Mouse (Mus musculus): ENCODE measurements at regions not wholly inside any gene's neighbourhood (a gene's known extent, or its start where the extent isn't known, plus 50 kb on each side); places are given as distances from the start of the nearest gene placed in this dataset.

DNA sequence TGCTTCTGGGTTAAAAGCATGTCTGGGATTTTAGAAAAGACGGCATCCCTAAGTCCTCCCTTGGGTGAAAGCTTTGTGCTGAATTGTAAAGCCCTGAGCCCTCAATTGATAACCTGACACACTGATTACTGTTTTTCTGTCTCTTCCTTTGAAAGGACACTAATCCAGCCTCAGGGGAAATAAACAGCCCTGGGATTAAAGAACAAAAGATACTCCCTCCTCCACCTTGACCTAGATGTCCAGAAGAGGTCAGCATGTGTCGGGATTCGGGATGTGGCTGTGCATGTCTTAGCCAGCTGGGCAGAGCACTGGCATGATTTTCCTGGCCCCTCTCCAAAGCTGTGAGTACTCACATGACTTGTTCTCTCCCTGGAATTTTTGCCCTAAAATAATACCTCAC is 208.6 kb downstream of the Brinp2 start:
- ATAC-seq (ENCODE audit: poor library complexity, severe bottlenecking) = no peak

DNA sequence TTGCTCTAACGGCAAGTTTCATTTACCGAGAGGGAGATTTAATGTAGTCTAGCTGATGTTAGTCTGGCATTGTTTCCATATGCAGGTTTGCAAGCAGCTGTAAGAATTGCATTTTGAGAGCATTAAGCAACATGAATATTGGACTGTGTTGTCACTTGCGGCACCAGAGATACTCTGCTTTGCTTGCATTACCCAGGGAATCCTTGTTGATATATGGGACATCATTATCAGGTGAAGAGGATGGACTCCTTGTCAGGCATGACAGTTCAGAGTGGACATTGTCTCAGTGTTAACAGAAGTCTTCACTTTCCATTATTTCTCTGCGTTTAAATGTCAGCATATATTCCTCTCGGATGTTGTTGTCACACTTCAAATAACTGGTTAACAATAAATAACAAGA is 208.1 kb downstream of the Brinp2 start:
- no peak for ATAC-seq (ENCODE audit: poor library complexity, severe bottlenecking)

GRCm38 (mm10) chr1:158161111-158161510 is 195.0 kb downstream of the Brinp2 start:
- ATAC-seq (ENCODE audit: poor library complexity, severe bottlenecking) = no peak

DNA sequence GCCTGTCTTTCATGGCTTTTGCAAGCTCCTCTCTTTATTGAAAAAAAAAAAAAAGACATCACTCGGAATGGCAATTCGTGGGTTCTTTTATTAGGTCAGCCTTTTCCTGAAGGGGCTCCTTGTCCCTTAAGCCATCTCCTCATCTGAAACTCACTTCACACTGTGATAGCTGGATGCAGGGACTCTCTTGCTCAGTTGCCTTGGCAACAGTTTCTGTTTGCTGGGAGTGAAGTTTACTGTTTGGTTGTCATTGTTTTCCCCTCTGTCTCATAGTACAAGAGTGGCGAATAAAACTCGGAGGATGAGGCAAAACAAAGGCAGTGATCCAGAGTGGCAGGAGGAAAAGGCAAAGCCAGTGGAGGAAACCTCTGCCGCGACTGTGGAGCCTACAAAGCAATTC is 194.6 kb downstream of the Brinp2 start:
- ATAC-seq (ENCODE audit: poor library complexity, severe bottlenecking) = no peak

DNA sequence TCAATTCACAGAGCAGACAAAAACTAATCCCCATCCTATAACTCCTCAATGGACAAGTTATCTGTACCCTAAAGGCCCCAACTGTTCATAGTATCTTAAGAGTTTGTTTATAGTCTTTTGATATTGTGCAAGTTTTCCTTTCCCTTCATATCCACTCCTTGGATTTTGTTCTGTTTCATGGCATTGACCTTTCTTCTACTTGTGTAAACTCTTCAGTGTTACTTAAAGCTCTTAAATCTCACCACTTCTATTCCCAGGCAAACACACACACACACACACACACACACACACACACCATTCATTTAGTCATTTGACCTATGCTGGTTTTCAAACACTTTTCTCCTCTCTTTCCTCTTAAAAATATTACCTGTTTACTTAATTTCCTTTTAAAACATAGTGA is 192.7 kb downstream of the Brinp2 start:
- ATAC-seq (ENCODE audit: poor library complexity, severe bottlenecking) = no peak

- ATAC-seq (ENCODE audit: poor library complexity, severe bottlenecking) = no peak
Measured at GRCm38 (mm10) chr1:158170006-158170405, 186.1 kb downstream of the Brinp2 start.

DNA sequence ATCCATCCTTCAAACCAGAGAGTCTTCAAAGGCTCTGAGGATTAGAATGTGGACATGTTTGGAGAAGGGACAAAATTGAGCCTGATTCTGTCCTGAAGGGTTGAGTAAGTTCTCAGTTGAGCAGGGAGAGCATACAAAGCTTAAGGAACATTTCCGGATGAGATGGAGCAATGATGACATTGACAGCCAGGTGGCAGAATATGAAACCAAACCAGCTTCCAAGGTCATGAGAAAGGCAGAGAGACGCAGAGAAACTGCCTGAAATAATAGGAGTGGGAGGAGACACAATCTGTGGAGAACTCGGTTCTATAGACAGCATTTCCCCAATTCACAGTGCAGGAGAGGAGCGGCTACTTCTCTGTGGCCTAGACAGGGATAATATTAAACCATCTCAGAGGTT is 176.0 kb downstream of the Brinp2 start:
- ATAC-seq (ENCODE audit: poor library complexity, severe bottlenecking) = no peak

DNA sequence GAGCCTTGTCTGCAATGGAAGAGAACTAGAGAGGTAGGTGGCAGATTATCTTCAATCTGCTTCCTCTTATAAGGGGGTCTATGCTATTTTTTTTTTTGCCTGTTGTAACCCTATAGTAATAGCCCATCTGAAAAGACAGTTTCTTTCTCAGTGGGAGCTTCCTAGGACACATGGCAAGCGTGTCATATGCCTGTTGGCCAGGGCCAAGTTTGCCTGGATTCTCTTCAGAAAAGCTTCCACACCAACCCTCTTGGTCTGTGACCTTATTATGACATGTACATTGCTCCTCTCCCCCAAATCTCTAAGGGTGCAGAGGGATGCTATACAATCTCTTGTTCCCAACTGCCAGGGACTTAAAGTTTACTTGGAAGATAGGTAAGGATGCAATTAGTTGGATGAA is 174.8 kb downstream of the Brinp2 start:
- no peak for ATAC-seq (ENCODE audit: poor library complexity, severe bottlenecking)

- no peak for ATAC-seq (ENCODE audit: poor library complexity, severe bottlenecking)
Measured at GRCm38 (mm10) chr1:158187651-158188050, 168.5 kb downstream of the Brinp2 start.

- no peak for ATAC-seq (ENCODE audit: poor library complexity, severe bottlenecking)
Measured at GRCm38 (mm10) chr1:158192841-158193551, 163.1 kb downstream of the Brinp2 start.

DNA sequence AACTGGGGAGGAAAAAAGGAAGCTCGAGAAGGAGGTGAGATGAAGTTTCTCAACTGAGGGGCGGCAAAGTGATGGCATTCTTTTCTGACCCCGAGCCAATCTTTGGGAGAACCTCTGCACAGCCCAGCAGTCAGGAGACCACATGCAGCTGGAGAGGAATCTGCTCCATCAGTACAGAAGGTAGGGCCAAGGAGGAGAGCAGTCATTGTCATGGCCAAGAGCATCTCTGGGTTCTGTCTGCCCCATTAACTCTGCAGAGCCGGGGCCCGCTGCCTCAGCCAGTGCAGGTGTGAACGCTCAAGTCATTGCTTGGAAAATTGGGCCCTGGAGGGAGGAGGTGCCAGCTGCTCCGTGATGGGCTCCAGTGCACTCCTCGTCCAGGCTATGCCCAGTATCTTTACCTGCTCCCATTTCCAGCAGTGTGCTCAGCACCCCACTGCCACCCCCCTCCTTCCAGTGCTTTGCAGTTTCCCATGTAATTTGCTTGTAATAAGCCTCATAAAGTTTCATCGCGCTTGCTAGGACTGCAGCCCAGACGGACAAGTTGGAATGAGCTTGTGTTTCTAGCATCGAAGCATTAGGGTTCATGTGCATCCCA is 162.1 kb downstream of the Brinp2 start:
- no peak for ATAC-seq (ENCODE audit: poor library complexity, severe bottlenecking)
